Mouse (Mus musculus) right cerebral cortex, postnatal 4 days (tissue): Measurements from ENCODE around the gene Mrpl51.
"Not testable (repeated sequence)": the region's sequence is repeated elsewhere in the genome, so short reads cannot be mapped to it uniquely, and the experiment has no call there.

Source experiments
- DNase-seq: peaks from one replicate; pipeline ENCODE4 v3.0.0-alpha.2; 2022

Gene Mrpl51

DNA sequence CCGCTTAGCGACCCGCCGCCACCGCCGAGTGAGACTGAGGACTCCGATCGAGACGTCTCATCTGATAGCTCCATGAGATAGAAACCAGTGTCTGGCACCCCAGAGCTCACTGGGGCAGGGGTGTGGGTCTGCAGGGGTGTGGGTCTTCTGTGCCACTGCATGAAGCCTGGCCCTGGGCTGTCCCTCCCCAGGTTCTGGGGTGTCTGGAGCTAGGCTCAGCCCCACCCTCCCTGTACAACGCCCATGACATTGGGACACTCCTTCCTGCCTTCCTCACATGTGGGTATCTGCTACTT lies 31.1 kb upstream of the Mrpl51 start:
- DNase-seq = no peak

DNA sequence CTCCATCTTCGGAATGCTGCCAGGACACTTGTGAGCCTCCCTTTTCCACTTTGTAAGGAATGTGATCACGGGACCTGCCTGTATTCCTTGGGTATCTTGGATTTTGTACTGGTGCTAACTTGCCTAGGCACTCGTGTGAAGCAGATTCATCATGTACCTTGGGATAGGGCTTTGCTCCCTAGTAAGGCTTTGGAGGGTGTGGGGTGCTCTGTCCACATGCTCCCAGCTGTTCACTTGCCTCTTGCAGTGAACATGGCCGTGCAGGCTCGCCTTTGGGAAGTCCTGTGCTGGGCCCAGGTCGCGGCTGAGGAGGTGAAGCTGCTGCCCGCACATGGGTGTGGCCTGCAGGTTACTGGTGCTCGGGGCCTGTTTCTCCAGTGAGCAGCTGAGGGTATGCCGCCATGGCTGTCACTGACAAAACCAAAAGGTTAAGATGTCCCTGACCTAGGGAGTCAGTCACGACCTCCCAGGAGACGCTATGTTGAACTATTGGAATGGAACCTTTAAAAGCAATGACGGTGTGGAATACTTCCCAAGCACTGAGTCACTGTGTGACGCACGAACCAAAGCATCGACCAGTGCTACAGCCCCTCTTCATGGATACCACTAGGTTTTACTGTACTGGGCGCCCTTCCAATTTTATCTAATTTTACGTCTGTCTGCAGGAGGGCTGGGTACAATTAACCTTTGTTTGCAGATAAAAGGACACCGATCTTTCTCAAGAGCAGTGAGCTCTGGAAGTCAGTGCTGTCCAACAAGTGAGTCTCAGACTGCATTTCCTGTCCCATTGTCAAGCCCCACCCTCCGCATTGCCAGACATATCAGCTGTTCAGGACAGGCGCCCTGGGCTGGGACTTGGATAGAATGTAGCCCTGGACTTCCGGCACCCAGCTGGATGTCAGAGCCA lies 30.5 kb upstream of the Mrpl51 start:
- peak; percentile 31 for DNase-seq

DNA sequence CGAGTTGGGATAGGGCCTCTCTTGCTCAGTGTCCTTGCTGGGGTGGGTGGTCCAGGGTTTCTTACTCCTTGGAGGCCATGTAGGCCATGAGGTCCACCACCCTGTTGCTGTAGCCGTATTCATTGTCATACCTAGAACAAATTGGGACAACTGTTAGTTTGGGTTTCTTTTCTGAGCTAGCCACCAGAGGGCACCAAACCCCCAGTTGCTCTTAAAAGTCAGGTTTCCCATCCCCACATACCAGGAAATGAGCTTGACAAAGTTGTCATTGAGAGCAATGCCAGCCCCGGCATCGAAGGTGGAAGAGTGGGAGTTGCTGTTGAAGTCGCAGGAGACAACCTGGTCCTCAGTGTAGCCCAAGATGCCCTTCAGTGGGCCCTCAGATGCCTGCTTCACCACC lies 29.6 kb upstream of the Mrpl51 start:
- peak; percentile 81 for DNase-seq

DNA sequence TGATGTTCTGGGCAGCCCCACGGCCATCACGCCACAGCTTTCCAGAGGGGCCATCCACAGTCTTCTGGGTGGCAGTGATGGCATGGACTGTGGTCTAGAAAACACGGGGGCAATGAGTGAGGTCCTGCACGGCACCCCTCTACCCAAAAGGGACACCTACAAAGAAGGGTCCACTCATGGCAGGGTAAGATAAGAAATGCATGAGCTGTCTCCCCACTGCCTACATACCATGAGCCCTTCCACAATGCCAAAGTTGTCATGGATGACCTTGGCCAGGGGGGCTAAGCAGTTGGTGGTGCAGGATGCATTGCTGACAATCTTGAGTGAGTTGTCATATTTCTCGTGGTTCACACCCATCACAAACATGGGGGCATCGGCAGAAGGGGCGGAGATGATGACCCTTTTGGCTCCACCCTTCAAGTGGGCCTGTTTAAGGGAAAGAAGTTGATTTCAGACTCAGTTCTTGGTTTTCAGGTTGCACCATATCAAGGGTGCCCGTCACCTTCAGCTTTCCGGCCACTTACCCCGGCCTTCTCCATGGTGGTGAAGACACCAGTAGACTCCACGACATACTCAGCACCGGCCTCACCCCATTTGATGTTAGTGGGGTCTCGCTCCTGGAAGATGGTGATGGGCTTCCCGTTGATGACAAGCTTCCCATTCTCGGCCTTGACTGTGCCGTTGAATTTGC lies 28.8 kb upstream of the Mrpl51 start:
- DNase-seq = not testable (repeated sequence)

DNA sequence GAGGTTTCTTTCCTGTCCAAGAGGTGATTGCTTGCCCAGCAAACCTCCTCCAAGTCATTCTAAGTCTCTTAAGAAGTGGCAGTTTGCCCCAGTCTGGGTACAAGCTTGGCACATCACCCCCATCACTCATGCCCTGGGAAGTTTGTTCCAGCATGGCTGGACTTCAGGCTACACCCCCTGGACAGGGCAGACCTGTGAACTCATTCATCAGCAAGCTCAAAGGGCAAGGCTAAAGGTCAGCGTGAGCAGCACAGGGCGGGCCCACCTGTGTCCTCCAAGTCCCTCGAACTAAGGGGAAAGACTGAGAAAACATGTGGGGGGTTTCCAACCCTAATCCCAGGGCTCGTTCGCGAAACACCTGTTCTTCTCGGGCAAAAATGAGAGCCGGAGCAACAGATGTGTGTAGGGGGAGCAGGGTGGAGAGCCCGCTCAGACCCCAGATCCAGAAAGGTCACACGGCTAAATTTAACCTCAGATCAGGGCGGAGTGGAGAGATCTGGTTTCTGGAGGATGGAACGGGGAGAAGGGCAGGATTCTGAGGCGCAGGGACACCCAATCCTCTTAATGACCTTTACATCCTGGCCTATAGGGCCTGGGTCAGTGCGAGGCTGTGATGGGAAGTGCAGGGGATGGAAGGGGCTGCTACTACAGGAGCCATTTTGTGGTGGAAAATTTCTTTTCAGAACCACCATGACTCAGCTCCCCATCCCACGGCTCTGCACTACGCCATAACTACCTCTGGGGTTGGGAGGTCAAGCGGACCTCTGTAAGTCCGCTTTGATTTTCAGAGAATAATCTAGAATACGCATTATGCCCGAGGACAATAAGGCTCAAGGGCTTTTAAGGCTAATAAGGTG lies 27.6 kb upstream of the Mrpl51 start:
- no peak for DNase-seq

DNA sequence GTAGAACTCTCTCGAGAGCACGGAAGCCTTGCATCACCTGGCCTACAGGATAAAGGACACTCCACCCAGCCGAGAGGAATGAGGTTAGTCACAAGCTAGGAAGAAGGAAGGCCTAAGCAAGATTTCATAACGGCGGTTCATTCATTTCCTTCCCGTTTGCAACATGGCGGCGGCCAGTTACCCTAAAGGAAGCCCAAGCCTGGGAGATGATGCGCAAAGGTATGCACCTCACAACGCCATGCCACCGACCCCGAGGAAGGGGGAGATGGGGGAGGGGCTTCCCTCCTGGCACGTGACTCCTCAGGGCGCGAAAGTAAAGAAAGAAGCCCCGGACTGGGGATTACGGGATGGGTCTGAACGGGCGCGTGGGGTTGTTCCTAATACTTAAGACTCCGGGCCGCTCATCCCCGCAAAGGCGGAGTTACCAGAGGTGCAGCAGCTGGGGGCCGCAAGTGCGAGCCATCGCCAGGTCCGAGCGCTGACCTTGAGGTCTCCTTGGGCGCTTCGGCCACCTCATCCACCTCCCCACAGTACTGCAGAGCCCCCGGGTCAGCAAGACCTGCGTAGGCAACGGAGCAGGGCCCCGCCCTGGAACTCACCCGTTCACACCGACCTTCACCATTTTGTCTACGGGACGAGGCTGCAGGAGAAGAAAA lies 26.8 kb upstream of the Mrpl51 start:
- peak; percentile 68 for DNase-seq

DNA sequence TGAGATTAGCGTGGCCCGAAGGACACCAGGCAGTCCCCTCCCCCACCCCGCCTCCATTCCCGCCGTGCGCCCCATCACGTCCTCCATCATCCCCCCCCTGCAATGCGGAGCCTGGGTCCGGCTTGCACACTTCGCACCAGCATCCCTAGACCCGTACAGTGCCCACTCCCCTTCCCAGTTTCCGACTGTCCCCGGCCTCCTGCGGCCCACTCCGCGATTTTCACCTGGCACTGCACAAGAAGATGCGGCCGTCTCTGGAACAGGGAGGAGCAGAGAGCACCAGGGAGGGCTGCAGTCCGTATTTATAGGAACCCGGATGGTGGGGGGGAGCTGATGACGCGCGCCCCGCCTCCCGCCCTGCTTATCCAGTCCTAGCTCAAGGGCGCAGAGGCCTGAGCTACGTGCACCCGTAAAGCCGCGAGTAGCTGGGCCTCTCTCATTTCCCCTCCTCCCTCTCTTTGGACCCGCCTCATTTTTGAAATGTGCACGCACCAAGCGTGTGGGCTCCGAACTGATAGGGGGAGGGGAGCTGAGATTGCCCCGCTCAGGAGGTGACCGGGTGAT lies 26.2 kb upstream of the Mrpl51 start:
- DNase-seq = peak; percentile 94

DNA sequence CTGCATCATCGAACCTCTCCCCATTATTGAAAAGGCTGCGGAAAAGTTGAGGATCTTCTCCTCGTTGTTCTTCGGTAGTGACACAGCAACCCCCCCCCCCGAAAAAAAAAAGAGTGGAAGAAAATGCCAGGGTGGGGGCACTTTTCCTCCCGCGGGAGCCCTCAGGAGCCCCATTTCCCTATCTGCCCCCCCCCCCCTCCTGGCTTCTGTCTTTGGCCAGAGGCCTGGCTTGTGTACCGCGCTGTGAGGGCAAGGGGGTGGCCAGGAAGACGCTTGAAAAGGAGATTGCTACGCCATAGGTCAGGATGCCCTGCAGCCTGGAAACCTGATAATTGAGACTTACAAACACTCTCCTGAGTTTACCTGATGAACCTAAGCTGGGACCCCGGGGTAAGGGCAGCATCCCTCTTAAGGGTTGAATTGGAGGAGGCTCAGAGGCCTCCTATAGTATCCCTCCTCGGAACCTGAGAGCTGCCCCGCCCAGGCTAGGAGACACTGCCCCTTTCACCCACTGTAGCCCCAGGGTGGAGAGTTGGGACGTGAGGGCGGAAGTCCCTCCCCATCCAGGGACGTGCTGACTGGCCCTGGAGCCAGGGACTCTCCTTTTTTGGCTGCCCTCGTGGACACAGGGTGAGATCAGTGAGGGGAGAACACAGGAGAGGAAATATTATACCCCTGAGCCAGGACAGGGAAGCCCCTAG lies 25.4 kb upstream of the Mrpl51 start, which contains the start of gene Gapdh:
Gene Gapdh (minus strand): TSS at position 417 of the 701 bp plus-strand sequence.
- DNase-seq = no peak

DNA sequence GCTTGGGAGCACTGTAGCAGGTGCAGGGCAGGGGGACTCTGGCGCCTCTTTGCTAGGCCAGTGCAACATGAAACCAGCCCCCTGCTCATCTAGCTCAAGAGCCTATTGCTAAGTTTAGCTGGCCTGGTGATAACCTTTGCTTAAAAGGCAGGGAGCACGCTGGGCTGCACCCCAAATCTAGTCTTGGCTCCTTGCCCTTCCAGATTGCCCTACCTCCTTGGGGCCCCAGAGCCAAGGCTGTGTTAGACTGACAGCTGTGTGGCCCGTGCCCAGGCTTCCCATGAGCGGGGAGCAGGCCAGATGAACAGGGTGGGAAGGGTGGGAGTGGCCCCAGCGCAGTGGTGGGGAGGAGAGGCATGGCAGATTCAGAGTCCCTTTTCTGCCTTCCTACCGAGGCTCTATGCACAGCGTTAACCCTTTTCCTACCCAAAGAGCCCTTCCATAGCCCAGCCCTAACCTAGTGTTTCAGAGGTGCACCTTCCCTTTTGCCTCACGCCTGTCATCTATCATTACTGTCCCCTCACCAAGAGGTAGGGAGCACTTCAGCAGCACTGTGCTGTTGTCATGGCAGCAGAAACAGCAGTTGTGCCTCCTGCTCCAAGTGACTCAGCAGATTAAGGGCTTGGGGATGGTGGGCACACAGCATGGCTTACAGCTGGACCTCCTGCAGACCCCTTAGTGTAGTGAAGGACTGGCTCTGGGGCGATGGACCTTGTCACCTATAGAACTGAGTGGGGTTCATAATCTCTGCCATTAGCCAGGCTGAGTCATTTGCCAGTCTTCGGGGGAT lies 24.5 kb upstream of the Mrpl51 start:
- DNase-seq = peak; percentile 36

DNA sequence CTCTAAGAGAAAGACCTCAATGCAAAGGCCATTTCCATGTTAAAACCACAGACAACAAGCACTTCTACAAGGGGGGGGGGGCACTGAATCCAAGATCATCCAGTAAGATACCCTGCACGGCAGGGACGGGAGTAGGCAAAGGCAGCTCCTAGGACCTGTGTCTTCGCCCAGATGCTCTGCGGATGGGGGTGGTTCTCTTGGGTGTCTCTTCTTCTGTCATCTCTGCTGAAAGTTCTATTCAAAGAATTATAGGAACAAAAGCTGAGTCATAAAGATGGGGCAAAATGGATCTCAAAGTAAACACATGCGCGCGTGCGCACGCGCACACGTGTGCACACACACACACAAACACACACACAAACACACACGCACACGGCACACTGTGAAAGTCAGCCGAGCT lies 23.5 kb upstream of the Mrpl51 start:
- DNase-seq = no peak

DNA sequence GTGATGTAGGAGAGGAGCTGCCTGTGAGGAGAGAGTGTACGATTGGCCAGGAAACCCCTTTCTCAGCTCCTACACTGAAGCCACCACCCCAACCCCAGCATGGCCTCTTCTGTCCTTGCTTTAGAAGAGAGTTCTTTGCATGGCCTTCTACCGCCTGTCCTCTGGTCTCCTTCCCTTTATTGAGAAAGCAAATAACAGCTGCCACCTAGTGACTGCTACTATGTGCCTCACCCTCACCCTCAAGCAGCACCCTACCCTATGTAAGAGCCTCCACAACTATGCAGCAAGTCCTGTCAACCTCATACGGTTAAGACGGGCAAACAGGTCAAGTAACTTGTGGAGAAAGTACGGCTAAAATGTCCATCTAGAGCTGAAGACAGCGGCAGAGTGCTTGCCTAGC lies 21.4 kb upstream of the Mrpl51 start:
- DNase-seq = no peak

DNA sequence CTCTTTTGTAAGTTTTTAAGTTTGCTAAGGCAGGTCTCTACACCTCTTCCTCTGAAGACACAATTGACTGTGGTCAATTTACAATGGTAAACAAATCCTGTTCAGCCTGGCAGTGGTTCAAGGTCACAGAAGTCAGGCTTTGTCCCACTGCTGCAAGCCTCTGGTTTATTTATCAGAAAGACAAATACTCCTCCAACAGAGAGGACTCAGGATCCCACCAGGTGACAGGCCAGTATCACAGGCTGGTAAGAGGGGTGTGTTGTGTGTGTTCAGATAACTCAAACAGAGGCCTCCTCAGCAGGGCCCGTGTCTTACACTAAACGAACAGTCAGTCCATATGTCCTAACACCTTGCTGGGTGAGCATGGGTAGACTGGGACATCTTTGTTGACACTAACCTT lies 19.1 kb upstream of the Mrpl51 start:
- DNase-seq = no peak

DNA sequence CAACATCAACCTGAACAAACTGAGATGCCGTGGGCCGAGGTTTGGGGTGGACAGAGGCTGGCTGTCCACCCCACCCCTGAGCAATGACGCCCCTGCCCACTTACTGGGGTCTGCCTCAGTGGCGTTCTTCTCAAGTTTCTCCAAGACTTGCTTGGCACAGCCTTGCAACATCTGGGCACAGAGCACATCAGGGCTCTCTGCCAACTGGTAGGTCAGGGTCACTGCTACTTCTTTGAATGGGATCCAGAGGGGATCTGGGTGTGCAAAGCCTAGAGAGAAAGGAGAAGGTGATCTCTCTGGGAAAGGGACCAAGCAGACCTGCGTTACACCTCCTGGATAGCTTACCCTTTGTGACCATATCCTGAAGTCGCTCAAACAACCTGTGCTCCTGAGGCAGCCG lies 18.3 kb upstream of the Mrpl51 start:
- DNase-seq = no peak

DNA sequence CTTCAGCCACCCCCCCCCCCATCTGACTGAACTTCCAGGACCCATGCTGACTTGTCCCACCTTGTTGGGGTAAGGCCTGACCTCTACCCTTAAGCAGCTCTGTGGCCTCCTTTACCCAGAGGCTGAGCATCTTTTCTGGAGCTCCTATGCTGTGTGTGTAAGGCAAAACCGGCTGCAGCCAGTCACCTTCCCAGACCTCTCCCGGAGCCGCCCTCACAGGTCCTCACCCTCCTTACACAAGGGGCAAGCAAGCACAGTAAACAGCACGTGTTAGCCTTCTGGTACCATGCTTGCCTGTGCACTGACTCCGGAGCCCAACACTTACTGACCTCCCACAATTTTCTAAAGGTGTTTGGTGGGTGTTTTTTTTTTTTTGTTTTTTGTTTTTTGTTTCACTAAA lies 16.1 kb upstream of the Mrpl51 start:
- no peak for DNase-seq

DNA sequence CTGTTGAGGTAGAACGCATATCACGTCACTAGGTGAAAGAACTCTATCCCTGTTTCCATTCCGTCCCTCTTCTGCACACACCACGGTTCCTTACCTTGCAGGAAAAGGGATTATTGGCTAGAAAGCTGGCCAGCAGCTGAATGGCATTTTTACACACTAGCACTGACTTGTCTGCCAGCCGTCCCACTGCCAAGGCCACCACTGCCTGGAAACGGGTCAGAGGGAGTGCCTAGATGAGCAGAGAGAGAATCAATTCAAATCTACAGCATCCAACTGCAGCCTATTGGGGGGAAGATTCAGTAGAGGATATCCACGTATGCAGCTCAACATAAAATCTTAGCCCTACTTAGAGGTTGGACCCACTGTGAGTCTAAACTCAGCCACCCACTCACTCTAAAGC lies 12.0 kb upstream of the Mrpl51 start:
- no peak for DNase-seq

DNA sequence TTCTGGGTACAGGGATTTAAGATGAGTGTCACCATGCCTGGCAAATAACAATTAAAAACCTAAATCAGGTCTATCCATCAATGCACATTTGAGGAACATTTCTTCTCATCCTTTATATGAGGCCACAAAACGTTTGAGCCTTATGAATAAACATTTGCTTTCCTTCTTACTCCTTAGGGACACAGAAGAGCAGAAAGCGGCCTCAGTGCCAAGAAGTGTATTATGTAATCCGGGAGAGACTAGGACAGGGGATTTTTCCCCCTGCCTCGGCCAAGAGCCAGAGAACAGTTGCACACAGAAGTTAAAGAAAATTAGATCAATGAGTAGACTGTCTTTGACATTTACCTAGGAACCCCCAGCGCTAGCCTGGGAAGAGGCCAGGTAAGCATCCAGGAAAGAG lies 9.5 kb upstream of the Mrpl51 start:
- no peak for DNase-seq

DNA sequence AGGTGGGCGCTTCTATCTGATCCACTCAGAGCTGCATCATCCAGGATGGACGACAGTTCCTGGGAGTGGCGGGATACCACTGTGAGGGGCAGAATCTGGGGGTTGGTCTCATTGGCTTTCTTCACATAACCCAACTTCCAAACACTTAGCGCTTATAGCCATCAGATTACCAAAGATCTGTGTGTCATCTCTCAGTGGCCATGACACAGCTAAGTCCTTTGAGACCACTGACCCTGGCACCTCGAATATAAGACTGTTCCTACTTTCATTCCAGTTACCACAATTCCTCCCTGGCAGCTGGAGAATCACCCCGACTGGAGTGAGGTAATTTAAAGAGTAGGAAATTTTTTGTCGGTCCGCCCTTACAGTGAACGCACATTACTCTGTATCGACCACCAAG lies 5.4 kb upstream of the Mrpl51 start:
- no peak for DNase-seq

DNA sequence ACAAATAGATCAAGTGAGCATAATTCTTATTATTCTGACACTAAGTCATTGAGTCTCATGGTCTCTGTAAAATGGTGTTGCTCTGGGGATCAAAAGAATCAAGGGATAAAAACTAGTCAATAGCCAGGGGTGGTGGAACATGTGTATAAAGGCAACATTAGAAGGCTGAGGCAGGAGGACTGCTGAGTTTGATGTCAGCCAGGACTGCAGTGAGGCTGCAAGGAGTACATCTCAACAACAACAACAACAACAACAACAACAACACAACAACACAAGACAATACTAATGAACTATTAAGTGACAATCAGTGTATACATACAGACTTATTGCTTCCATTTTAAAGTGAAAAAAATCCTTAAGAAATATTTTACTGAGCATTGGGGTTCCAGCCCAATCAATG lies 785 bp upstream of the Mrpl51 start:
- no peak for DNase-seq

DNA sequence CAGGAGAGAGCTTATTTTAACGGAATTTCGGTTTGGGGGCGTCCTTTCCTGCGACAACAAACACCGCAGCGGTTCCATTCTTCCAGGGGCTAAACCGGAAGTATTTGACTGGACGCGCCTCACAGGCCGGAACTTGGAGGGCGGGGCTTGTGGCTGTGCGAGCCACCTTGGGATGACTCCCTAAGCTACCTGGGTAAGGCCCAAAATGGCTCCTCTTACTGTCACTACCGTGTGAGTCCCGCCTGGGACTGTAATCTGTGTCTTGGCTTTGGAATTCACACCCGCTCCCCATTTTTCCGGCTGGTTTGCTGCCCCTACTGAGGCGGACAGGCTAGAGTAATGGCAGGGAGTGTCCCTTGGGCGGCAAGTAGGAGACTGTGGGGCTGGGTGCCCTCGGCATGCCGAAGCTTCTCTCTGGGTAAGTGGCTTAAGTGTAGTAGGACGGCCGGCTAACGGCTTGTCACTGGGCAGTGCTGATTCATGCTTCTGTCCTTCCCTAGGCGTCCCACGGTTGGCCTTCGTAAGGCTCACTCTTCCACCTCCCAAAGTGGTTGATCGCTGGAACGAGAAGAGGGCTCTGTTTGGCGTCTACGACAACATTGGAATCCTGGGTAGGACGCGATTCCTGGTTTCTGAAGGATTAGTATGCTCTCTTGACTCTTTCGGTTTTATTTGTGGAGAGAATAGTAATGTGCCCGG lies 564 bp downstream of the Mrpl51 start:
- peak; percentile 86 for DNase-seq

DNA sequence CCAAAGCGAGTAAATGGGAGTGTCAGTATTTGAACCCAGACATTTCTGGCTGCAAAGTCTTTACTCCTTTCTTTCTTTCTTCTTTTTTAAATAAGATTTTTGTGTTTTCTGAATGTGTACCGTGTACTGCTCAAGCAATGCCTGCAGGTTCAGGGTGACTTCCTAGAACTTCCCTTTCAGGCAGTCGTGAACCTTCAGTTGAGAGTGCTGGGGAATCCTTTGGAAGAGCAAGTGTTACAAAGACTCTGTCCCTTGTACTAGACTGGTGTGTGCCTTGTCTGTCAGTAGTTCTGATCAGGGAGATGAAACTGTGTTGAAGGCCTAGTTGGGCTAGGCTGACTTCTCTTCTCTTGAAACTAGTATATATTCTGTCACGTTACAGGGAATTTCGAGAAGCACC lies 1.2 kb downstream of the Mrpl51 start:
- no peak for DNase-seq

DNA sequence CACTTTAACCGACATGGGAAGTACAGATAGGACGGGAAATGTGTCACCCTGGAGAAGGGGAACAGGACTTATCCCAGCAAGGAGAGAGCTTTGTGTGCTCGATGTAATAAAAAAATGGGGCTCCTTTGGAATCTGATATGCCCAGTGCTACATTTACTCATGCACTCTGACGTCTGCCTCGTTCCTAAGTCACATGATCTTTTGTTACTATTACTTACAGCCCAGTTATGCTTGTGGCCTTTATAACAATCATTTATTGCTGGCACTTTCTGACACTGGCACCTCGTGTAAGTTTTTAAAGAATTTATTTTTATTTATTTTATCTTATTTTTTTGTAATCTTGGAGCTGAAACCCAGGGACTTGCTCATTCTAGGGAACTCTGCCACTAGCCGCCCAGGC lies 1.8 kb downstream of the Mrpl51 start:
- DNase-seq = no peak
